Mouse (Mus musculus) limb, embryonic 14.5 days (tissue): Measurements from ENCODE around the gene Ly6f. TPM values are rescaled to one million over a fixed set of nuclear protein-coding genes. Genes with fewer than 3 reads are reported as not detected.
"Not testable (repeated sequence)": the region's sequence is repeated elsewhere in the genome, so short reads cannot be mapped to it uniquely, and the experiment has no call there.

Experiments used
- ATAC-seq: fragments of 200-750 bp; cut with Nextera tagmentation; 2 replicates; pipeline ENCODE4 v1.8.0; 2017; ENCODE audit warnings: low read depth, moderate number of reproducible peaks, moderate TSS enrichment; ENCODE audit not compliant: low FRiP score
- DNase-seq: peaks from one replicate; pipeline ENCODE4 v3.0.0-alpha.2; 2015; ENCODE audit warnings: low spot score
- H3K27ac ChIP-seq: fragments of 300-500 bp; sonication (generic); replicated peaks from 2 replicates; pipeline ENCODE4 v1.5.1; 2014; ENCODE audit warnings: low read depth, mild to moderate bottlenecking, low read length, moderate library complexity, mixed read lengths
- H3K27me3 ChIP-seq: fragments of 300-500 bp; sonication (generic); 2 replicates; pipeline ENCODE4 v1.6.1; 2014; ENCODE audit warnings: low read length, mixed read lengths; ENCODE audit not compliant: control insufficient read depth, insufficient read depth
- H3K36me3 ChIP-seq: fragments of 300-500 bp; sonication (generic); 2 replicates; pipeline ENCODE4 v1.6.1; 2014; ENCODE audit warnings: mild to moderate bottlenecking, low read length, moderate library complexity, mixed read lengths; ENCODE audit not compliant: control insufficient read depth, insufficient read depth
- H3K4me1 ChIP-seq: fragments of 300-500 bp; sonication (generic); 2 replicates; pipeline ENCODE4 v1.6.1; 2014; ENCODE audit warnings: antibody characterized with exemption, low read length, mixed read lengths; ENCODE audit not compliant: control insufficient read depth, insufficient read depth
- H3K4me2 ChIP-seq: fragments of 300-500 bp; sonication (generic); replicated peaks from 2 replicates; pipeline ENCODE4 v1.6.1; 2014; ENCODE audit warnings: low read depth, mild to moderate bottlenecking, low read length, moderate library complexity; ENCODE audit not compliant: severe bottlenecking
- H3K4me3 ChIP-seq: fragments of 300-500 bp; sonication (generic); replicated peaks from 2 replicates; pipeline ENCODE4 v1.5.1; 2014; ENCODE audit warnings: low read length
- H3K9ac ChIP-seq: fragments of 300-500 bp; sonication (generic); 2 replicates; pipeline ENCODE4 v1.6.1; 2014; ENCODE audit warnings: mild to moderate bottlenecking, low read depth, low read length, moderate library complexity; ENCODE audit not compliant: severe bottlenecking
- H3K9me3 ChIP-seq: fragments of 300-500 bp; sonication (generic); 2 replicates; pipeline ENCODE4 v1.6.1; 2016; ENCODE audit warnings: low read length; ENCODE audit not compliant: control insufficient read depth
- POLR2A ChIP-seq: fragments of 200-500 bp; IDR thresholded peaks from 2 replicates; pipeline ENCODE4 v1.8.0; 2012; ENCODE audit warnings: inconsistent platforms, mild to moderate bottlenecking, moderate library complexity, borderline replicate concordance; ENCODE audit not compliant: insufficient read depth, insufficient read length; ENCODE audit errors: extremely low read depth
- WGBS: fragments of 180-500 bp; shearing (Covaris S2); extraction: QIAGEN DNeasy Blood & Tissue Kit; methylation state at CpG from one replicate; pipeline ENCODE4 v1.1.7; 2014; 5-methylcytosine and 5-hydroxymethylcytosine counted together
- polyA plus RNA-seq, 2 experiments: library from polyadenylated mRNA; depleted of rRNA in 1 of 2; stranded (reverse) in 1 of 2; unstranded in 1 of 2; fragments of >200 nt; fragmentation: Nextera tagmentation in 1 of 2; extraction: Ambion mirVana in 1 of 2; gene quantifications; 2 replicates each; pipeline versions ENCODE4 v1.2.1 to v1.2.3; 2012 to 2014

Gene Ly6f
- polyA plus RNA-seq, 2 experiments: not detected

- WGBS: 79% methylated on average over 3 of the region's 3 CpGs
- no peak for TF ChIP-seq POLR2A
- DNase-seq (no peak), ATAC-seq (no peak)
- no peak overlapping the region for H3K27ac ChIP-seq
- H3K4me1 ChIP-seq: no peaks in the 10 kb centered on the region
- H3K9ac ChIP-seq: no peak overlapping the region
- no peaks in the 10 kb centered on the region for H3K9me3 ChIP-seq
- no peaks in the 10 kb centered on the region for H3K36me3 ChIP-seq
- no peak overlapping the region for H3K4me3 ChIP-seq
- no peak overlapping the region for H3K4me2 ChIP-seq
- H3K27me3 ChIP-seq: no peaks in the 10 kb centered on the region
Observed at GRCm38 (mm10) chr15:75270691-75271362, 2.6 kb downstream of the Ly6f start.

- ATAC-seq (no peak), DNase-seq (no peak)
- Histone ChIP-seq H3K4me2 (no peak overlapping the region), H3K9ac (no peak overlapping the region), H3K9me3 (no peaks in the 10 kb centered on the region), H3K27me3 (no peaks in the 10 kb centered on the region), H3K27ac (no peak overlapping the region), H3K4me1 (no peaks in the 10 kb centered on the region), H3K4me3 (no peak overlapping the region), H3K36me3 (no peaks in the 10 kb centered on the region)
- 47% methylated on average over 1 of the region's 1 CpGs for WGBS
- no peak for TF ChIP-seq POLR2A
Observed at GRCm38 (mm10) chr15:75271426-75271825, 3.2 kb downstream of the Ly6f start.

- no peaks in the 10 kb centered on the region for H3K9me3 ChIP-seq
- no peak for DNase-seq
- H3K27me3 ChIP-seq: no peaks in the 10 kb centered on the region
- TF ChIP-seq POLR2A: no peak
- H3K4me1 ChIP-seq: no peaks in the 10 kb centered on the region
- no peaks in the 10 kb centered on the region for H3K36me3 ChIP-seq
- WGBS: 60% methylated on average over 3 of the region's 3 CpGs
- ATAC-seq: no peak
- no peak overlapping the region for H3K9ac ChIP-seq
- H3K4me3 ChIP-seq: no peak overlapping the region
- no peak overlapping the region for H3K27ac ChIP-seq
- H3K4me2 ChIP-seq: no peak overlapping the region
Observed at GRCm38 (mm10) chr15:75271891-75272290, 3.7 kb downstream of the Ly6f start.

GRCm38 (mm10) chr15:75281991-75282390 lies 13.8 kb downstream of the Ly6f start:
- 82% methylated on average over 5 of the region's 5 CpGs for WGBS
- H3K4me3 ChIP-seq: not testable (repeated sequence)

GRCm38 (mm10) chr15:75286512-75286911 lies 18.3 kb downstream of the Ly6f start:
- not testable (repeated sequence) for H3K9ac ChIP-seq, H3K4me1 ChIP-seq, H3K4me2 ChIP-seq, H3K36me3 ChIP-seq, H3K4me3 ChIP-seq, H3K27ac ChIP-seq, ATAC-seq, DNase-seq, H3K27me3 ChIP-seq, H3K9me3 ChIP-seq
- WGBS: 86% methylated on average over 4 of the region's 4 CpGs

More at GRCm38 (mm10) chr15:75281991-75282390, 13.8 kb downstream of the Ly6f start:
- H3K4me1 ChIP-seq, H3K9ac ChIP-seq, H3K36me3 ChIP-seq, H3K27ac ChIP-seq, H3K9me3 ChIP-seq, H3K4me2 ChIP-seq, ATAC-seq, H3K27me3 ChIP-seq, DNase-seq: not testable (repeated sequence)

GRCm38 (mm10) chr15:75292377-75292776 lies 24.2 kb downstream of the Ly6f start:
- no peak for DNase-seq
- Histone ChIP-seq H3K4me3 (no peak overlapping the region), H3K27ac (no peak overlapping the region), H3K36me3 (no peaks in the 10 kb centered on the region), H3K27me3 (no peaks in the 10 kb centered on the region), H3K4me1 (no peaks in the 10 kb centered on the region), H3K4me2 (no peak overlapping the region), H3K9me3 (no peaks in the 10 kb centered on the region), H3K9ac (no peak overlapping the region)
- WGBS: 88% methylated on average over 1 of the region's 1 CpGs
- no peak for ATAC-seq
- TF ChIP-seq POLR2A: no peak
